Comparison of ENCODE assay signal across 20 mouse cellular contexts in genomic region chr4:53226376-53226775, GRCm38 (mm10).
"Had no signal": no experiment of that assay in that cellular context is flagged by ENCODE, and none has a peak within 500 bp of the region (broad histone marks: within the 10 kb centered on the region; RNA-seq: fewer than 3 reads in every experiment).

No protein-coding gene starts in this region.

- DNase-seq: liver, embryonic 13.5 days; liver, postnatal 0 days; midbrain, embryonic 14.5 days; retina, postnatal 1 day; right cerebral cortex, adult 18-20 months; right cerebral cortex, postnatal 25 days; right cerebral cortex, postnatal 4 days; spleen, adult 18-20 months; thymus, adult 18-20 months; thymus, postnatal 14 days; thymus, postnatal 36 days had no signal

- H3K4me2 ChIP-seq: liver, embryonic 11.5 days; liver, embryonic 13.5 days; liver, embryonic 15.5 days; lung, embryonic 15.5 days; midbrain, embryonic 12.5 days; neural tube, embryonic 13.5 days; neural tube, embryonic 15.5 days had no signal

- H3K9me3 ChIP-seq: liver, embryonic 13.5 days; liver, embryonic 15.5 days; lung, embryonic 15.5 days; midbrain, embryonic 10.5 days; midbrain, embryonic 12.5 days; neural tube, embryonic 13.5 days; neural tube, embryonic 15.5 days had no signal

- ATAC-seq: liver, postnatal 0 days; midbrain, embryonic 16.5 days had no signal

- H3K27me3 ChIP-seq: liver, embryonic 13.5 days; liver, embryonic 15.5 days; lung, embryonic 15.5 days; midbrain, embryonic 12.5 days; neural tube, embryonic 13.5 days; neural tube, embryonic 15.5 days had no signal

- H3K36me3 ChIP-seq: liver, embryonic 13.5 days; liver, embryonic 15.5 days; lung, embryonic 15.5 days; midbrain, embryonic 10.5 days; midbrain, embryonic 12.5 days; neural tube, embryonic 13.5 days; neural tube, embryonic 15.5 days had no signal

- H3K4me1 ChIP-seq: liver, embryonic 13.5 days; liver, embryonic 15.5 days; midbrain, embryonic 12.5 days had no signal

- H3K27ac ChIP-seq: liver, embryonic 13.5 days; liver, embryonic 15.5 days; lung, embryonic 15.5 days; midbrain, embryonic 10.5 days; midbrain, embryonic 12.5 days; neural tube, embryonic 13.5 days; neural tube, embryonic 15.5 days had no signal

- H3K9ac ChIP-seq: liver, embryonic 13.5 days; liver, embryonic 15.5 days; liver, postnatal 0 days; lung, embryonic 15.5 days; midbrain, embryonic 12.5 days; neural tube, embryonic 13.5 days; neural tube, embryonic 15.5 days had no signal

- H3K4me3 ChIP-seq: liver, embryonic 13.5 days; liver, embryonic 15.5 days; lung, embryonic 15.5 days; midbrain, embryonic 10.5 days; midbrain, embryonic 12.5 days; myocyte; neural tube, embryonic 13.5 days; neural tube, embryonic 15.5 days had no signal
